10 mouse cellular contexts compared by ENCODE assay signal in genomic region chr10:95817419-95818161, GRCm38 (mm10). TPM values are rescaled to one million over a fixed set of nuclear protein-coding genes. Genes with fewer than 3 reads are reported as not detected.
DNase-seq lines count a peak whose midpoint lies in the region; ATAC-seq and TF ChIP-seq lines count a peak whose summit lies in the region.
"Had no signal": no experiment of that assay in that cellular context is flagged by ENCODE, and none has a peak within 500 bp of the region (broad histone marks: within the 10 kb centered on the region; RNA-seq: fewer than 3 reads in every experiment).

No protein-coding gene starts in this region.

- TF ChIP-seq EP300 in heart, postnatal 0 days (IDR thresholded peaks at IDR 0.05; ENCODE audit: low read depth): no peak

- H3K36me3 ChIP-seq in heart, postnatal 0 days (replicated peaks; ENCODE audit: control insufficient read depth, insufficient read depth, low read length): no peaks in the 10 kb centered on the region
- no peaks in the 10 kb centered on the region for H3K36me3 ChIP-seq in heart, embryonic 12.5 days
- H3K36me3 ChIP-seq in hindbrain, postnatal 0 days (ENCODE audit: insufficient read depth, low read length): no peaks in the 10 kb centered on the region
- no peaks in the 10 kb centered on the region for H3K36me3 ChIP-seq in midbrain, embryonic 13.5 days

- WGBS in heart, postnatal 0 days: 40% methylated on average over 9 of the region's 9 CpGs
- 35% methylated on average over 9 of the region's 9 CpGs for WGBS in heart, embryonic 12.5 days
- WGBS in hindbrain, postnatal 0 days: 29% methylated on average over 9 of the region's 9 CpGs
- WGBS in midbrain, embryonic 13.5 days: 40% methylated on average over 9 of the region's 9 CpGs

- H3K4me3 ChIP-seq in heart, postnatal 0 days (ENCODE audit: low read depth, low read length): no peak overlapping the region
- no peak overlapping the region for H3K4me3 ChIP-seq in heart, embryonic 12.5 days
- no peak overlapping the region for H3K4me3 ChIP-seq in hindbrain, postnatal 0 days (ENCODE audit: low read length)
- no peak overlapping the region for H3K4me3 ChIP-seq in midbrain, embryonic 13.5 days (replicated peaks)

- H3K4me2 ChIP-seq in heart, postnatal 0 days (ENCODE audit: low read depth, low read length): no peak overlapping the region
- no peak overlapping the region for H3K4me2 ChIP-seq in heart, embryonic 12.5 days
- H3K4me2 ChIP-seq in hindbrain, postnatal 0 days (ENCODE audit: low read depth, low read length): no peak overlapping the region
- H3K4me2 ChIP-seq in midbrain, embryonic 13.5 days (replicated peaks): no peak overlapping the region

- H3K27ac ChIP-seq in heart, postnatal 0 days (ENCODE audit: low read depth): 0 out of 2 replicates have a peak overlapping the region, but pooled peaks have one; percentile 2
- H3K27ac ChIP-seq in heart, embryonic 12.5 days (ENCODE audit: poor library complexity, severe bottlenecking): no peak overlapping the region
- no peak overlapping the region; the same call in 1 of the 2 replicates for H3K27ac ChIP-seq in hindbrain, postnatal 0 days
- no peak overlapping the region for H3K27ac ChIP-seq in midbrain, embryonic 13.5 days

- no peaks in the 10 kb centered on the region for H3K27me3 ChIP-seq in heart, postnatal 0 days (ENCODE audit: control insufficient read depth, insufficient read depth, low read length)
- no peaks in the 10 kb centered on the region for H3K27me3 ChIP-seq in heart, embryonic 12.5 days (replicated peaks)
- no peaks in the 10 kb centered on the region for H3K27me3 ChIP-seq in hindbrain, postnatal 0 days (ENCODE audit: insufficient read depth, low read length)
- no peaks in the 10 kb centered on the region for H3K27me3 ChIP-seq in midbrain, embryonic 13.5 days

- TF ChIP-seq CTCF in heart, postnatal 0 days (IDR thresholded peaks at IDR 0.05; ENCODE audit: low read depth): no peak
- TF ChIP-seq CTCF in hindbrain, postnatal 0 days (IDR thresholded peaks at IDR 0.05; ENCODE audit: low read depth): no peak

- DNase-seq in heart, postnatal 0 days (ENCODE audit: low spot score): no peak
- peak; percentile 16 for DNase-seq in ZHBTc4 (ENCODE audit: low read depth, low spot score)
- peak; percentile 42 for DNase-seq in hindbrain, postnatal 0 days (ENCODE audit: low spot score)
- no peak for DNase-seq in ovary, adult 18-20 months (ENCODE audit: low spot score)
- no peak for DNase-seq in gastrocnemius, postnatal 25 days
- no peak for DNase-seq in ovary, postnatal 36 days (ENCODE audit: low spot score)

- no peak overlapping the region for H3K9ac ChIP-seq in heart, postnatal 0 days (replicated peaks; ENCODE audit: low read depth, low read length)
- no peak overlapping the region for H3K9ac ChIP-seq in heart, embryonic 12.5 days
- H3K9ac ChIP-seq in hindbrain, postnatal 0 days (replicated peaks; ENCODE audit: low read length): no peak overlapping the region
- no peak overlapping the region for H3K9ac ChIP-seq in midbrain, embryonic 13.5 days (replicated peaks)

- no peak for ATAC-seq in heart, postnatal 0 days (ENCODE audit: insufficient read depth, low read depth)
- ATAC-seq in heart, embryonic 12.5 days (ENCODE audit: insufficient number of reproducible peaks, low FRiP score): no peak
- ATAC-seq in hindbrain, postnatal 0 days: peak; percentile 69
- ATAC-seq in midbrain, embryonic 13.5 days: peak; percentile 65; the same call in 1 of the 2 replicates

- H3K4me1 ChIP-seq in heart, postnatal 0 days (ENCODE audit: control insufficient read depth, insufficient read depth): no peaks in the 10 kb centered on the region; the same call in 1 of the 2 replicates
- no peaks in the 10 kb centered on the region for H3K4me1 ChIP-seq in heart, embryonic 12.5 days (replicated peaks)
- H3K4me1 ChIP-seq in hindbrain, postnatal 0 days (ENCODE audit: insufficient read depth, low read length): no peaks in the 10 kb centered on the region
- peaks cover 9% of the 10 kb centered on the region for H3K4me1 ChIP-seq in midbrain, embryonic 13.5 days (replicated peaks)

- H3K9me3 ChIP-seq in heart, postnatal 0 days (replicated peaks; ENCODE audit: control insufficient read depth, low read length): no peaks in the 10 kb centered on the region
- H3K9me3 ChIP-seq in heart, embryonic 12.5 days (replicated peaks): no peaks in the 10 kb centered on the region
- H3K9me3 ChIP-seq in hindbrain, postnatal 0 days (ENCODE audit: low read length): no peaks in the 10 kb centered on the region
- H3K9me3 ChIP-seq in midbrain, embryonic 13.5 days: no peaks in the 10 kb centered on the region

RNA-seq across cellular contexts. Expression of gene Gm33543, which starts 25.1 kb away (rescaled TPM):
- 0.58 TPM in 1 of 2 replicates, not detected in the other for total RNA-seq in heart, postnatal 0 days (2014; rRNA removed; ENCODE audit: low replicate concordance)
- polyA plus RNA-seq in heart, postnatal 0 days (2015; fragmentation: Nextera tagmentation; extraction: Ambion mirVana): 0.26 and 0.55 TPM in 2 replicates
- polyA plus RNA-seq in heart, embryonic 12.5 days (2016; fragmentation: Nextera tagmentation; extraction: Ambion mirVana): not detected in 2 replicates
- total RNA-seq in hindbrain, postnatal 0 days (2014; rRNA removed): not detected in 2 replicates
- 0.13 TPM in 1 of 2 replicates, not detected in the other for polyA plus RNA-seq in hindbrain, postnatal 0 days (2015; fragmentation: Nextera tagmentation; extraction: Ambion mirVana)
- not detected in 2 replicates for polyA plus RNA-seq in midbrain, embryonic 13.5 days (2015; fragmentation: Nextera tagmentation; extraction: Ambion mirVana)
- total RNA-seq in gastrocnemius, postnatal 25 days (2021): 1 to 10 TPM in 1 of 2 experiments, under 1 TPM in 1; 0.95 to 1.4 TPM
- total RNA-seq: ES-E14 had no signal
- polyA plus RNA-seq: embryonic facial prominence, embryonic 14.5 days had no signal

Comparison
In these comparisons a context has a peak if more than half of its experiments do, and no peak if none do; other contexts are left out.
1. ATAC-seq: peak in hindbrain, postnatal 0 days (single experiment) and midbrain, embryonic 13.5 days (single experiment); none in heart, postnatal 0 days (single experiment) and heart, embryonic 12.5 days (single experiment).
2. DNase-seq: peak in ZHBTc4 (single experiment) and hindbrain, postnatal 0 days (single experiment); none in heart, postnatal 0 days (single experiment), ovary, adult 18-20 months (single experiment), gastrocnemius, postnatal 25 days (single experiment) and ovary, postnatal 36 days (single experiment).